Mouse (Mus musculus) embryonic facial prominence, embryonic 13.5 days (tissue): Measurements from ENCODE around the gene D730048I06Rik. TPM values are rescaled to one million over a fixed set of nuclear protein-coding genes. Genes with fewer than 3 reads are reported as not detected.
"Not testable (repeated sequence)": the region's sequence is repeated elsewhere in the genome, so short reads cannot be mapped to it uniquely, and the experiment has no call there.

Experiments used
- ATAC-seq: fragments of 200-750 bp; cut with Nextera tagmentation; 2 replicates; pipeline ENCODE4 v1.8.0; 2017; ENCODE audit warnings: low read depth; ENCODE audit not compliant: insufficient number of reproducible peaks, insufficient read depth, low FRiP score, low TSS enrichment
- H3K27ac ChIP-seq: fragments of 300-500 bp; sonication (generic); 2 replicates; pipeline ENCODE4 v1.5.1; 2015; ENCODE audit warnings: moderate library complexity, mild to moderate bottlenecking, inconsistent platforms
- H3K27me3 ChIP-seq: fragments of 300-500 bp; sonication (generic); 2 replicates; pipeline ENCODE4 v1.6.1; 2015; ENCODE audit warnings: mild to moderate bottlenecking, inconsistent platforms
- H3K36me3 ChIP-seq: fragments of 300-500 bp; sonication (generic); 2 replicates; pipeline ENCODE4 v1.6.1; 2015; ENCODE audit warnings: mild to moderate bottlenecking, inconsistent platforms
- H3K4me1 ChIP-seq: fragments of 300-500 bp; sonication (generic); 2 replicates; pipeline ENCODE4 v1.6.1; 2015; ENCODE audit warnings: inconsistent platforms
- H3K4me2 ChIP-seq: fragments of 300-500 bp; sonication (generic); 2 replicates; pipeline ENCODE4 v1.6.1; 2015; ENCODE audit warnings: moderate library complexity, mild to moderate bottlenecking, inconsistent platforms
- H3K4me3 ChIP-seq: fragments of 300-500 bp; sonication (generic); 2 replicates; pipeline ENCODE4 v1.5.1; 2015; ENCODE audit warnings: mild to moderate bottlenecking, inconsistent platforms
- H3K9ac ChIP-seq: fragments of 300-500 bp; sonication (generic); 2 replicates; pipeline ENCODE4 v1.6.1; 2015; ENCODE audit warnings: mild to moderate bottlenecking, inconsistent platforms
- H3K9me3 ChIP-seq: fragments of 300-500 bp; sonication (generic); 2 replicates; pipeline ENCODE4 v1.6.1; 2016; ENCODE audit warnings: inconsistent platforms
- WGBS: fragments of 180-500 bp; shearing (Covaris S2); methylation state at CpG from one replicate; pipeline ENCODE4 v1.1.7; 2015; ENCODE audit warnings: mixed read lengths; 5-methylcytosine and 5-hydroxymethylcytosine counted together
- polyA plus RNA-seq: library from polyadenylated mRNA; unstranded; fragments of >200 nt; fragmentation: Nextera tagmentation; extraction: Ambion mirVana; gene quantifications from 2 replicates; pipeline ENCODE4 v1.2.1, GENCODE M21; 2015

D730048I06Rik gene
- polyA plus RNA-seq: not detected in 2 replicates

DNA sequence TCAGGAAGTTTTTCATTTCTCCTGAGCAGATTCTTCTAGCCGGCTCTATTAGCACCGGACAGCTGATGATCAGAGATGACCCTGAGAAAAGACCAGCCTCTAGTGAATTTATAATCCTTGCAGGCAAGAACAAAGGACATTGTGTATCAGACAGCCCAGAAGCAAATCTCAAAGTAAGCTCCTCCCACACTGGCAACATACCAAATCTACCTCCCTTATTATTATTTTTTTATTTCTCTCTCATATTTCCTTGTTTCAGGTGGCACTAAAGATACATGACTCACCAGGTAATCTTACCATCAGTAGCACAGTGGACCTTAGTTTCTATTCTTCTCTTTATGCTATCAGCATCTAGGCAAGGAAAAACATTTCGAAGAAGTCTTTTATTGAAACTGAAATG is at the start of gene D730048I06Rik, which contains the start of gene Gm27235:
TSS of gene D730048I06Rik (minus strand) at position 112 of the 400 bp plus-strand sequence.
TSS of gene Gm27235 (minus strand) at position 101 of the 400 bp plus-strand sequence.
- H3K4me2 ChIP-seq: no peak within 1 kb of the TSS
- H3K4me1 ChIP-seq: no peaks in the 10 kb centered on the region
- H3K4me3 ChIP-seq: no peak within 1 kb of the TSS
- no peak within 1 kb of the TSS for H3K27ac ChIP-seq
- 0 out of 2 replicates have a peak, but pooled peaks cover 5% of the 10 kb centered on the region for H3K9me3 ChIP-seq
- H3K9ac ChIP-seq: no peak within 1 kb of the TSS
- H3K27me3 ChIP-seq: no peaks in the 10 kb centered on the region
- WGBS: 91% methylated on average over 3 of the region's 3 CpGs
- H3K36me3 ChIP-seq: no peaks in the 10 kb centered on the region
- no peak for ATAC-seq

DNA sequence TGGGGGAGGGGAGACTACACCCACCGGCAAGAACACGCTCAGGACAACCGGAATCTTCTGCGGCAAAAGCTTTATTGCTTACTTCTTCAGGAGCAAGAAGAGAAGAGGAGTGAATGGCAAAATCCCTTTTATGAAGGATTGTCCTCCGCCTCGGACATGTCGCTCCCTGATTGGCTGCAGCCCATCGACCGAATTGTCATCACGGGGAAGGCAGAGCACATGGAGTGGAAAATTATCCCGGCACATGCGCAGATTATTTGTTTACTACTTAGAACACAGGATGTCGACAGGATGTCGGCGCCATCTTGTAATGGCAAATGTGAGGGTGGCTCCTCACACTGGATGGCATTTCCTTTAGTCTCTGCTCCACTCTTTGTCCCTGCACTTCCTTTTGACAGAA is 28.0 kb upstream of the D730048I06Rik start:
- peaks cover 12% of the 10 kb centered on the region; the same call in 1 of the 2 replicates for H3K9me3 ChIP-seq
- not testable (repeated sequence) for H3K27me3 ChIP-seq, H3K36me3 ChIP-seq, H3K9ac ChIP-seq, H3K4me2 ChIP-seq, H3K27ac ChIP-seq, ATAC-seq, H3K4me1 ChIP-seq, H3K4me3 ChIP-seq
- 92% methylated on average over 15 of the region's 15 CpGs for WGBS

DNA sequence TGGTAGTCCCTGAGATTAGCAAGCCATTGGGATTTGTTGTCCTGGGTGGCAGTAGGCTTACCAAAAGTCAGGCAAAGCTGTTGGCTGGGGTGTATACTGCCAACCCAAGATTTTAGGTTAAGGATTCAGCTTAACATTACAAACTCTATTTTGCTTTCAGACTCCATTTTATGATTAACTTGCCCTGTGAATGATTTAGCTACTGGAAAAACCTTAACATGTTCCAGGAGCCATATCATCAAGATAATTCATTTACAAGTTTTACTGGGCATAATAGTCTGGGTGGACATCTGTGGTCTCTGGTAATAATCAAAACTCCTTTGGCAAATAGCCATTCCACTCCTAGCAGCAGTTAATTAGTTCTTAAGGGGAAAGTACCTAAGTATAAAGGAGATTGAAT is 8.2 kb upstream of the D730048I06Rik start:
- Histone ChIP-seq H3K4me3 (no peak overlapping the region), H3K4me1 (no peaks in the 10 kb centered on the region), H3K27me3 (no peaks in the 10 kb centered on the region), H3K9me3 (no peaks in the 10 kb centered on the region), H3K36me3 (no peaks in the 10 kb centered on the region), H3K4me2 (no peak overlapping the region), H3K9ac (no peak overlapping the region), H3K27ac (no peak overlapping the region)
- ATAC-seq: no peak

DNA sequence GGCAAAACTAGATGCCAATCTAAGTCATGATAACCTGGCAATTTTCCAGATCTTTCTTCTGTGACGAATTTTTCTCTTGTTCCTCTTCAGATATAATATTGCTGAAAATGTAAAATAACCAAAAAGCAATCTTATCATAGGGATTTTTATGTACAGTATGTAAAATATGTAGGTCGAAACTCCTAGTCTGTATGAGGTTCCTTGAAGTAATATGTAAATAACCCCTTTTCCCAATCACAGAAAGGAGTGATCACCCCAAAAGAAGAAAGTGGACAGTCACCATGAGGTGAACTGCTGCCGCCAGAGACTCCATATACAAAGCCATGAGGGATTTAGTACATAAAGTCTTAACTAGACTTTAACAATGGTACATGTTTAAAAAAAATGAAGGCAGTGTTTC is 11.9 kb downstream of the D730048I06Rik start, which contains the start of gene Gm17727:
TSS of gene Gm17727 (minus strand) at position 101 of the 400 bp plus-strand sequence.
- peaks cover 3% of the 10 kb centered on the region; the same call in 1 of the 2 replicates for H3K9me3 ChIP-seq
- H3K4me1 ChIP-seq: no peaks in the 10 kb centered on the region
- no peaks in the 10 kb centered on the region for H3K27me3 ChIP-seq
- H3K9ac ChIP-seq: no peak within 1 kb of the TSS
- no peak within 1 kb of the TSS for H3K4me3 ChIP-seq
- ATAC-seq: no peak
- H3K36me3 ChIP-seq: no peaks in the 10 kb centered on the region
- no peak within 1 kb of the TSS for H3K4me2 ChIP-seq
- WGBS: 59% methylated on average over 3 of the region's 3 CpGs
- H3K27ac ChIP-seq: no peak within 1 kb of the TSS

DNA sequence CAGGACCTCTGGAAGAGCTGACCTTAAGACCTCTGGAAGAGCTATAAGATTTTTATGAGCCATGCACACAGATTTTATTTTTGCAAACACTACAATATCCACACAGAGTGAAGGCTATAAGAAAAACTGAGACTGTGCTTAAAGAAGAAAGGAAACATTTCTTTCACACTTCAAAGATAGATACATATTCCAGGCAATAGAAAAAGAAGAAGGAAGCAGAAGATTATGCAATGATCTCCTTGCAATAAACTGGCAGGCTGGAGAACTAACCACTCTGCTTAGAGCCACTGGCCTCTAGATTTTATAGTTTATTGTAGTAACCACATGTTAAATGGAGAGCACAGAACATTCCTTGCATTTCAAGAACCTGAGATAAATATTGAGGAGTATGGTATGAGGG is 33.1 kb downstream of the D730048I06Rik start:
- H3K36me3 ChIP-seq: no peaks in the 10 kb centered on the region
- no peak overlapping the region for H3K4me3 ChIP-seq
- no peaks in the 10 kb centered on the region for H3K27me3 ChIP-seq
- H3K9ac ChIP-seq: no peak overlapping the region
- no peak for ATAC-seq
- H3K4me2 ChIP-seq: no peak overlapping the region
- no peaks in the 10 kb centered on the region for H3K4me1 ChIP-seq
- H3K9me3 ChIP-seq: no peaks in the 10 kb centered on the region
- no peak overlapping the region for H3K27ac ChIP-seq

DNA sequence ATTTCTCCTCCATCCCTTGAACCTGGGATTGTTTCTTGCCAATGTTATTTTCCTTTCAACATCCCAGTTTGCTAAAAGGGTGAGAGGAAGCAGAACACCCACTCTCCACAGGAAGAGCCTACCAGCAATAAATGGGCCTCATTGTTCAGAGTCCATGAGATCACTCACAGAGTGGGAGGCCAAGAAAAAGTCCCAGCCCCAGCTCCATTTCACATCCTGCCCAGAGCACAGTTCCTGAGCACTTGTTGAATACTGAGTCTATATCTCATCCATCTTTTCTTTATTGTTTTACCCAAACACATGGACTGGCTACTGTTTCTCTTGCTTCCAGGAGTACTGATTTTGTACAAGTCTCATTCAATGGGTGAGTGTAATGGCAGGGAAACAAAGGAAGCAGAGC is 49.2 kb downstream of the D730048I06Rik start, which contains the start of gene Gm17677:
TSS of gene Gm17677 (plus strand) at position 301 of the 400 bp plus-strand sequence.
- Histone ChIP-seq H3K9me3 (no peaks in the 10 kb centered on the region), H3K4me1 (no peaks in the 10 kb centered on the region), H3K36me3 (no peaks in the 10 kb centered on the region), H3K9ac (no peak within 1 kb of the TSS), H3K4me2 (no peak within 1 kb of the TSS), H3K4me3 (no peak within 1 kb of the TSS), H3K27ac (no peak within 1 kb of the TSS), H3K27me3 (no peaks in the 10 kb centered on the region)
- no peak for ATAC-seq

Other genes starting within 250 kb of the D730048I06Rik start
- gene Ddx25, start 231.6 kb downstream of the D730048I06Rik start, polyA plus RNA-seq: 4.3 and 4.6 TPM in 2 replicates
- gene Pus3, start 231.5 kb downstream of the D730048I06Rik start, polyA plus RNA-seq: 23.3 and 24.0 TPM in 2 replicates
- 0.72 and 1.1 TPM in 2 replicates for gene Pate2, start 219.8 kb downstream of the D730048I06Rik start, polyA plus RNA-seq
- 17.7 and 20.8 TPM in 2 replicates for gene Hyls1, start 219.7 kb downstream of the D730048I06Rik start, polyA plus RNA-seq
- gene Pate4, start 178.2 kb downstream of the D730048I06Rik start, polyA plus RNA-seq: not detected in 2 replicates
- gene Pate3, start 141.9 kb downstream of the D730048I06Rik start, polyA plus RNA-seq: not detected in 2 replicates
- gene Pate1, start 102.7 kb downstream of the D730048I06Rik start, polyA plus RNA-seq: not detected in 2 replicates
- gene Gm17677, start 49.1 kb downstream of the D730048I06Rik start, polyA plus RNA-seq: not detected in 2 replicates
- not detected in 2 replicates for gene Gm17727, start 12.0 kb downstream of the D730048I06Rik start, polyA plus RNA-seq
- gene Gm27235, start within 50 bp of the D730048I06Rik start, polyA plus RNA-seq: not detected in 2 replicates
- gene 9230110F15Rik, start 54.0 kb upstream of the D730048I06Rik start, polyA plus RNA-seq: not detected in 2 replicates
- gene 9230113P08Rik, start 118.3 kb upstream of the D730048I06Rik start, polyA plus RNA-seq: not detected in 2 replicates